Mouse (Mus musculus) midbrain, embryonic 14.5 days (tissue): ENCODE results near the gene Mctp1. TPM values are rescaled to one million over a fixed set of nuclear protein-coding genes. Genes with fewer than 3 reads are reported as not detected.
"Not testable (repeated sequence)": the region's sequence is repeated elsewhere in the genome, so short reads cannot be mapped to it uniquely, and the experiment has no call there.

Experiments
- ATAC-seq: fragments of 200-750 bp; cut with Nextera tagmentation; 2 replicates; pipeline ENCODE4 v1.8.0; 2017; ENCODE audit warnings: moderate number of reproducible peaks, moderate library complexity; ENCODE audit not compliant: low FRiP score, low TSS enrichment
- DNase-seq: peaks from one replicate; pipeline ENCODE4 v3.0.0-alpha.2; 2015
- H3K27ac ChIP-seq: fragments of 300-500 bp; sonication (generic); replicated peaks from 2 replicates; pipeline ENCODE4 v1.5.1; 2014; ENCODE audit warnings: mild to moderate bottlenecking, low read depth, low read length, moderate library complexity
- H3K27me3 ChIP-seq: fragments of 300-500 bp; sonication (generic); 2 replicates; pipeline ENCODE4 v1.6.1; 2014; ENCODE audit warnings: low read length, control low read depth, mixed read lengths; ENCODE audit not compliant: control insufficient read depth, insufficient read depth
- H3K36me3 ChIP-seq: fragments of 300-500 bp; sonication (generic); 2 replicates; pipeline ENCODE4 v1.6.1; 2014; ENCODE audit warnings: low read length, control low read depth; ENCODE audit not compliant: control insufficient read depth, insufficient read depth
- H3K4me1 ChIP-seq: fragments of 300-500 bp; sonication (generic); 2 replicates; pipeline ENCODE4 v1.6.1; 2014; ENCODE audit warnings: mild to moderate bottlenecking, antibody characterized with exemption, low read length, control low read depth; ENCODE audit not compliant: control insufficient read depth, insufficient read depth
- H3K4me2 ChIP-seq: fragments of 300-500 bp; sonication (generic); 2 replicates; pipeline ENCODE4 v1.6.1; 2014; ENCODE audit warnings: mild to moderate bottlenecking, low read length, moderate library complexity
- H3K4me3 ChIP-seq: fragments of 300-500 bp; sonication (generic); replicated peaks from 2 replicates; pipeline ENCODE4 v1.5.1; 2014; ENCODE audit warnings: low read depth, low read length
- H3K9ac ChIP-seq: fragments of 300-500 bp; sonication (generic); replicated peaks from 2 replicates; pipeline ENCODE4 v1.6.1; 2014; ENCODE audit warnings: mild to moderate bottlenecking, low read length, moderate library complexity
- H3K9me3 ChIP-seq: fragments of 300-500 bp; sonication (generic); 2 replicates; pipeline ENCODE4 v1.6.1; 2016; ENCODE audit warnings: low read length, control low read depth, mixed read lengths; ENCODE audit not compliant: control insufficient read depth
- WGBS: fragments of 180-500 bp; shearing (Covaris S2); extraction: QIAGEN DNeasy Blood & Tissue Kit; methylation state at CpG from one replicate; pipeline ENCODE4 v1.1.7; 2014; 5-methylcytosine and 5-hydroxymethylcytosine counted together
- polyA plus RNA-seq: library from polyadenylated mRNA; unstranded; fragments of >200 nt; fragmentation: Nextera tagmentation; extraction: Ambion mirVana; gene quantifications from 2 replicates; pipeline ENCODE4 v1.2.1, GENCODE M21; 2014

Mctp1 gene
- polyA plus RNA-seq, 1 experiment from 2014 or later: 6.1 TPM

GRCm38 (mm10) chr13:76926851-76927250, 542.5 kb downstream of the Mctp1 start:
- no peaks in the 10 kb centered on the region for H3K9me3 ChIP-seq
- DNase-seq (no peak), ATAC-seq (no peak)
- H3K4me1 ChIP-seq: no peaks in the 10 kb centered on the region
- no peak overlapping the region for H3K9ac ChIP-seq
- no peaks in the 10 kb centered on the region for H3K36me3 ChIP-seq
- H3K27ac ChIP-seq: no peak overlapping the region
- WGBS: 65% methylated on average over 1 of the region's 1 CpGs
- no peak overlapping the region for H3K4me2 ChIP-seq
- H3K27me3 ChIP-seq: no peaks in the 10 kb centered on the region
- no peak overlapping the region for H3K4me3 ChIP-seq

GRCm38 (mm10) chr13:76927875-76928440, 543.6 kb downstream of the Mctp1 start:
- H3K36me3 ChIP-seq: no peaks in the 10 kb centered on the region
- no peaks in the 10 kb centered on the region for H3K9me3 ChIP-seq
- H3K4me3 ChIP-seq: no peak overlapping the region
- no peaks in the 10 kb centered on the region for H3K27me3 ChIP-seq
- H3K9ac ChIP-seq: no peak overlapping the region
- no peak overlapping the region for H3K27ac ChIP-seq
- no peaks in the 10 kb centered on the region for H3K4me1 ChIP-seq
- 78% methylated on average over 5 of the region's 5 CpGs for WGBS
- ATAC-seq (no peak), DNase-seq (no peak)
- no peak overlapping the region for H3K4me2 ChIP-seq

DNA sequence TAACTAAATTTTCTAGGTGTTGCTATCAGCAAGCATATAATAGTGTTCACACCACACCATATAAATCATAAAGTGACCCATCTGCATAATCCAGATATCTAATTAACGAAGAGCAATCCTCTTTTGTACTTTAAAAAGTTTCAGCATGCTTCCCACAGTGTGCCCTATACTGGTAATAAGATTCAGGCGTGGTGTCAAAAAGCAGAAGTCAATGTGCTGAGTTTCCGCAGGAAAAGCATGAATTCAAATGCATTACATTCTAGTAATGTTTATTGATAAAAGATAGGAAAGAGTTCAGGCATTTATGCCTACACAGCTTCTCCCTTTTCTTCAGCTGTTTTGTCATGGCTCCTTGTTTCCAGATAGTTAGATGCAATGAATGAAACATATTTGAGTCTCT, 544.8 kb downstream of the Mctp1 start:
- 89% methylated on average over 3 of the region's 3 CpGs for WGBS
- Histone ChIP-seq H3K4me1 (no peaks in the 10 kb centered on the region), H3K36me3 (no peaks in the 10 kb centered on the region), H3K4me2 (no peak overlapping the region), H3K4me3 (no peak overlapping the region), H3K27ac (no peak overlapping the region), H3K9me3 (no peaks in the 10 kb centered on the region), H3K9ac (no peak overlapping the region), H3K27me3 (no peaks in the 10 kb centered on the region)
- DNase-seq: no peak
- ATAC-seq: no peak

DNA sequence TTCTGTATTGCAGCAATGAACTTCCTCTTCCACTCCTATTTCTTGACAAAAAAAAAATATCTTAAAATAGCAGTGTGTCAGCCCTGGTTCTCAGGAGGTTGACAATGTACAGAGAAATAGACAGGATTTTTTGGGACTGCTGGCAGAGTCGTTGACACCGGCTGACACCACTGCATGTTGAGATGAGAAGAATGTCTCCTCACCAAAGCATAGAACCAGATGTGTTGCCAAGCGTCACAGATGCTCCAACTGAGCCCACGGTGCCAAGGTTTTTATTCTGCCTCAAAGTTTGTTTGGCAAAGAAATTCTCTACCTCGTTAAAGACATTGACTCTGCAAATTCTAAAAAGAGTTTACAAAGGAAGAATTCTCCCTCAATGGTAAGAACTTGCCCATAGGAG, 548.6 kb downstream of the Mctp1 start:
- H3K9me3 ChIP-seq: no peaks in the 10 kb centered on the region
- no peak overlapping the region for H3K4me3 ChIP-seq
- 85% methylated on average over 5 of the region's 5 CpGs for WGBS

DNA sequence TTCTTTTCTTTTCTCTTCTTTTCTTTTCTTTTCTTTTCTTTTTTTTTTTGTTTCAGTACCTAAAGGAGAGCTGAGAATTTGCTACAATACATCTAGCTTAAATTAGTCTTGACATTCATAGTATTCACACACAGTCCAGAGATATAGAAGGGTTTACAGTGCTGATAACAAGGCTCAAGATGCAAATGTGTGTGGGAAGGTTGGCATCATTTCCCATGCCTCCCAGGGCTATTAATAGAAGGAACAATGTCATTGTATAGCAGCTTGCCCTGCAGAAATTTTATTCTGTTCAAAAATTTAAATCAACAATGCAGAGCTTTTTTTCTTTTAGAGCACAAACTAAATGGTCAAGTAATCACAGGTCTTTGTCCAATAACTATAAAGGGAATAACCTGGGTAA, 564.9 kb downstream of the Mctp1 start:
- H3K9ac ChIP-seq: no peak overlapping the region
- H3K9me3 ChIP-seq: no peaks in the 10 kb centered on the region
- no peak overlapping the region for H3K4me2 ChIP-seq
- DNase-seq (no peak), ATAC-seq (no peak)
- no peaks in the 10 kb centered on the region for H3K4me1 ChIP-seq
- H3K36me3 ChIP-seq: no peaks in the 10 kb centered on the region
- H3K27ac ChIP-seq: no peak overlapping the region
- H3K4me3 ChIP-seq: no peak overlapping the region
- no peaks in the 10 kb centered on the region for H3K27me3 ChIP-seq

More for the DNA sequence above, 548.6 kb downstream of the Mctp1 start:
- no peak overlapping the region for H3K4me2 ChIP-seq
- DNase-seq (no peak), ATAC-seq (no peak)
- no peaks in the 10 kb centered on the region for H3K36me3 ChIP-seq
- H3K9ac ChIP-seq: no peak overlapping the region
- no peaks in the 10 kb centered on the region for H3K27me3 ChIP-seq
- no peak overlapping the region for H3K27ac ChIP-seq
- H3K4me1 ChIP-seq: no peaks in the 10 kb centered on the region

- H3K27me3 ChIP-seq: no peaks in the 10 kb centered on the region
- H3K4me1 ChIP-seq: no peaks in the 10 kb centered on the region
- no peaks in the 10 kb centered on the region for H3K9me3 ChIP-seq
- no peak overlapping the region for H3K4me3 ChIP-seq
- ATAC-seq: no peak
- H3K9ac ChIP-seq: no peak overlapping the region
- no peak overlapping the region for H3K27ac ChIP-seq
- DNase-seq: no peak
- no peaks in the 10 kb centered on the region for H3K36me3 ChIP-seq
- no peak overlapping the region for H3K4me2 ChIP-seq
Measured at GRCm38 (mm10) chr13:76967588-76967987, 583.3 kb downstream of the Mctp1 start.

DNA sequence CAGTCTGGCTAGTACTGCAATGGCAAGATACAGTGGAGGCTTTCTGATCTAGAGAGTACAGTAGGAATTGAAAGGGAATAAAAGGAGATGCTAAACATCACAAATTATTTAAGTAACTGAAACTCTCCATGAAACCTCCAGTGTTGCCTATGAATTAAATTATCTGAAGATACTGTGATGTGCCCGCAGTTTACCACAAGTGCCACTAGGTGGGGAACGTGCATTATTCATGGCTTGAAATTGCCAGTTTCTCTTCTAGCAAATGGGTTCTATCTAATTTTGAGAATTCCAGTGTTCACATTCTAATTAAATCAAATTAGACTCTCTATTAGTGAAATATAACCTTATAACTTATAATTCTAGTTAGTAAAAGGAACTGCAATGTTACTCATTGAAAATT, 585.1 kb downstream of the Mctp1 start:
- H3K9me3 ChIP-seq: no peaks in the 10 kb centered on the region
- WGBS: 2% methylated on average over 2 of the region's 2 CpGs
- no peak overlapping the region for H3K9ac ChIP-seq
- DNase-seq (peak; percentile 88), ATAC-seq (peak; percentile 62; the same call in 1 of the 2 replicates)
- H3K4me3 ChIP-seq: no peak overlapping the region
- no peaks in the 10 kb centered on the region for H3K4me1 ChIP-seq
- no peak overlapping the region for H3K4me2 ChIP-seq
- H3K27ac ChIP-seq: no peak overlapping the region
- H3K36me3 ChIP-seq: no peaks in the 10 kb centered on the region
- no peaks in the 10 kb centered on the region for H3K27me3 ChIP-seq

GRCm38 (mm10) chr13:76971046-76971445, 586.7 kb downstream of the Mctp1 start:
- H3K36me3 ChIP-seq, H3K9ac ChIP-seq, ATAC-seq, DNase-seq, H3K4me1 ChIP-seq, H3K4me2 ChIP-seq, H3K4me3 ChIP-seq, H3K27ac ChIP-seq, H3K27me3 ChIP-seq, H3K9me3 ChIP-seq: not testable (repeated sequence)
- 95% methylated on average over 3 of the region's 3 CpGs for WGBS

DNA sequence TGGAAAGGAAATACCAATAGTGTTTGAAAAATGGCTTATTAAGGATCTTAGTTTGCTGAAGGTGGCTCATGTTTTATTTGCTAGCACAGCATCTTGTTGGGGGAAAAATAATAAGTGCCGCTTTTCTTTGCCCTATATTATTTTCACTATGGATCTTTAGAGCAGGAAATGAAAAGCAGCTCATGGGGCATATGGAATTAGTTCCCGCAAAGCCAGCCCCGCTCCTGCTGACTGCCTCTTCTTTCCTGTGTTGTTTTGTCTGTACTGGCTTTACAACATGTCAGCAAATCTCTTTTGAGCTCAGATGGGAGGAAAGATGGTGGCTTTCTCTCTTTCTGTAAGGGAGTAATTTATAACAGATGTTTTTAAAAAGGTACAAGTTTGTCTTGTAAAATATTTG, 618.3 kb downstream of the Mctp1 start:
- no peak overlapping the region for H3K4me2 ChIP-seq
- no peak overlapping the region for H3K4me3 ChIP-seq
- H3K9me3 ChIP-seq: no peaks in the 10 kb centered on the region
- H3K27ac ChIP-seq: no peak overlapping the region
- DNase-seq: no peak
- H3K27me3 ChIP-seq: no peaks in the 10 kb centered on the region
- no peaks in the 10 kb centered on the region for H3K36me3 ChIP-seq
- WGBS: 61% methylated on average over 3 of the region's 3 CpGs
- no peak overlapping the region for H3K9ac ChIP-seq
- no peaks in the 10 kb centered on the region for H3K4me1 ChIP-seq
- ATAC-seq: no peak
